Mouse (Mus musculus) limb, embryonic 10.5 days (tissue): ENCODE results near the gene Limk1. TPM values are rescaled to one million over a fixed set of nuclear protein-coding genes. Genes with fewer than 3 reads are reported as not detected.
"Not testable (repeated sequence)": the region's sequence is repeated elsewhere in the genome, so short reads cannot be mapped to it uniquely, and the experiment has no call there.

Source experiments
- DNase-seq: peaks from one replicate; pipeline ENCODE4 v3.0.0-alpha.2; 2017; ENCODE audit warnings: low spot score
- H3K27ac ChIP-seq: fragments of 300-500 bp; sonication (generic); 2 replicates; pipeline ENCODE4 v1.5.1; 2016; ENCODE audit warnings: mild to moderate bottlenecking
- H3K27me3 ChIP-seq: fragments of 300-500 bp; sonication (generic); 2 replicates; pipeline ENCODE4 v1.6.1; 2016; ENCODE audit warnings: low read depth, mild to moderate bottlenecking; ENCODE audit not compliant: poor library complexity, severe bottlenecking
- H3K36me3 ChIP-seq: fragments of 300-500 bp; sonication (generic); 2 replicates; pipeline ENCODE4 v1.6.1; 2016; ENCODE audit warnings: mild to moderate bottlenecking, moderate library complexity
- H3K4me1 ChIP-seq: fragments of 300-500 bp; sonication (generic); 2 replicates; pipeline ENCODE4 v1.6.1; 2016
- H3K4me3 ChIP-seq: fragments of 300-500 bp; sonication (generic); 2 replicates; pipeline ENCODE4 v1.5.1; 2016; ENCODE audit warnings: mild to moderate bottlenecking, moderate library complexity
- H3K9me3 ChIP-seq: fragments of 300-500 bp; sonication (generic); replicated peaks from 2 replicates; pipeline ENCODE4 v1.6.1; 2016; ENCODE audit warnings: mild to moderate bottlenecking
- WGBS: fragments of 180-500 bp; shearing (Covaris S2); methylation state at CpG from one replicate; pipeline ENCODE4 v1.1.7; 2016; 5-methylcytosine and 5-hydroxymethylcytosine counted together
- polyA plus RNA-seq: library from polyadenylated mRNA; unstranded; fragments of >200 nt; fragmentation: Nextera tagmentation; extraction: Ambion mirVana; gene quantifications from 2 replicates; pipeline ENCODE4 v1.2.1, GENCODE M21; 2016

Gene Limk1
- polyA plus RNA-seq, 1 experiment from 2014 or later, result 5.3 TPM

DNA sequence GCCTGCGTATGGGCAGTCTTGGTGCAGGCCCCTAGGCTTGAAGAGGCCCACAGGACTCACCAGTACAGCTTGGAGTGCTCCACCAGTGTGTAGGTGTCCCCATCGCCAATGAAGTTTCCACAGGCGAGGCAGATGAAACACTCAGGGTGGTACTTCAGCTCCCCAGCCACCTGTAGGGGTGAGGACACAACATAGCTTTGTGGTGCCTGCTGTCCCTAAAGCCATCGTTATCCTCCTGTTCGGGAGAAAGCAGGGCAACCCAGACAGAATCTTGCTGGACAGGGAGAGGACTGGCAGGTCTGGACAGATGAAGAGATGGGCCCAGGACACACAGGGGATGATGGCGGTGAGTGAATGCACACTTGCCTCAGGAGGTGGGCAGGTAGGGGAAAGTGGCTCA lies 15.8 kb downstream of the Limk1 start:
- no peaks in the 10 kb centered on the region for H3K27me3 ChIP-seq
- DNase-seq, result no peak
- no peak overlapping the region for H3K27ac ChIP-seq
- H3K9me3 ChIP-seq, result no peaks in the 10 kb centered on the region
- peaks cover 22% of the 10 kb centered on the region for H3K36me3 ChIP-seq
- no peak overlapping the region for H3K4me3 ChIP-seq
- 92% methylated on average over 6 of the region's 6 CpGs for WGBS
- H3K4me1 ChIP-seq, result peaks cover 27% of the 10 kb centered on the region

DNA sequence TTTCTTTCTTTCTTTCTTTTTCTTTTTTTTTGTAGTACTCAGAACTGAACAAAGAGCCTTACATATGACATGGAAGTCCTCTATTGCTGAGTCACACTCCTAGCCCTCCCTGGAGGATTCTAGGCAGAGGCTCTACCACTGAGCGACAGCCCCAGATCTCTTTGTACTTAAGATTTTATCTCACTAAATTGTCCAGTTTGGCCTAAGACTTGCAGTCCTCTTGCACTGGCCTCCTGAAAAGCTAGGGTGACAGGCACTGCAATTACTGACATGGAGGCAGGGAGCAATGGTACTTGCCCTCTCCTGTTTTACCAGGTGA lies 16.2 kb downstream of the Limk1 start:
- H3K4me3 ChIP-seq, result no peak overlapping the region
- H3K27me3 ChIP-seq, result no peaks in the 10 kb centered on the region
- 89% methylated on average over 1 of the region's 1 CpGs for WGBS
- peaks cover 22% of the 10 kb centered on the region for H3K36me3 ChIP-seq
- no peak overlapping the region for H3K27ac ChIP-seq
- no peaks in the 10 kb centered on the region for H3K9me3 ChIP-seq
- peaks cover 26% of the 10 kb centered on the region for H3K4me1 ChIP-seq
- DNase-seq, result no peak

DNA sequence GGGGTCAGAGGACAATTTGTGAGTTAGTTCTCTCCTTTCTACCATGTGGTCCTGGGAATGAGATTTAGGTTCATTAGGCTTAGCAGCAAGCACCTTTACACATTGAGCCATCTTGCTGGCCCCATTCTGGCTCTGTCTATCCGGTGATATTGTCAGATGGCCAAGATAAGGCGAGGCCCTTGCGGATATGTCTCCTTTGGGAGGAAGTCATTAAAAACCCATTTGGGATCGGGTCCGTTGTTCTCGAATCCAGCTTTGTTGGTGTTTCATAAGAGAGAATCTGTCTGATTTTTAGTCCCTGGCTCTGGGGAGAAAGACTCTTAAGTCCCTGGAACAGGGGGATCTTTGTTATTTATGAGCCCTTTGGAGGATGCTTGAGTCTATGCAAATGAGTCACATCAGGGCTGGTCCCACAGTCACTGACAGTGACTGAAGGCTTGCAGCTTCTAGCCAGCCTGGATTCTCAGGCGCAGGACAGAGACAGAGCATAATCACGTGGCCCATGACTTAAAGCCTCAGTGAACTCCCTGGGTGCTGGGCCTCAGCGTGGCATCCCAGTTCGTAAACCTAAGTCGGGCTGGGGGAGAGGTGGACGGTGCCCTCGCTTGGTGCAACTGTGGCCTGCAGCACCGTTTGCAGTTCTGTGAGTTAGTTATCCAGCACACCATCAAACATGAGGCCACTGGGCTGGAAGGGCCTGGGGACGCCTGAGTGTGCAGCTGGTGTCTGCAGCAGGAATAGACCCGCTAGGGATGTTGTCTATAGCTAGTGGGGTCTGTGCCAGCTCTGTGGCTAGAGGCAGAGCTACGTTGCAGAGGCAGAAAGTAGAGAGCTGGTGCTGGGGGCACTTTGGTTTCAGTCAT lies 16.8 kb downstream of the Limk1 start:
- H3K9me3 ChIP-seq, result no peaks in the 10 kb centered on the region
- H3K4me1 ChIP-seq, result peaks cover 20% of the 10 kb centered on the region
- H3K36me3 ChIP-seq, result peaks cover 25% of the 10 kb centered on the region
- H3K27me3 ChIP-seq, result no peaks in the 10 kb centered on the region
- no peak overlapping the region for H3K27ac ChIP-seq
- no peak for DNase-seq
- 79% methylated on average over 17 of the region's 17 CpGs for WGBS
- H3K4me3 ChIP-seq, result no peak overlapping the region

GRCm38 (mm10) chr5:134669001-134669708 lies 19.2 kb downstream of the Limk1 start:
- Histone ChIP-seq H3K27ac (no peak overlapping the region), H3K4me1 (peaks cover 5% of the 10 kb centered on the region), H3K36me3 (peaks cover 47% of the 10 kb centered on the region), H3K9me3 (no peaks in the 10 kb centered on the region), H3K4me3 (no peak overlapping the region), H3K27me3 (no peaks in the 10 kb centered on the region)
- no peak for DNase-seq
- WGBS, result 84% methylated on average over 20 of the region's 20 CpGs

GRCm38 (mm10) chr5:134668495-134668894 lies 19.9 kb downstream of the Limk1 start:
- 32% methylated on average over 8 of the region's 8 CpGs for WGBS
- peak; percentile 62 for DNase-seq
- no peaks in the 10 kb centered on the region for H3K27me3 ChIP-seq
- H3K27ac ChIP-seq, result 0 out of 2 replicates have a peak overlapping the region, but pooled peaks have one; percentile 44
- H3K36me3 ChIP-seq, result peaks cover 54% of the 10 kb centered on the region
- H3K9me3 ChIP-seq, result no peaks in the 10 kb centered on the region
- H3K4me3 ChIP-seq, result no peak overlapping the region
- peaks cover 5% of the 10 kb centered on the region for H3K4me1 ChIP-seq

GRCm38 (mm10) chr5:134656708-134657107 lies 31.7 kb downstream of the Limk1 start:
- no peaks in the 10 kb centered on the region for H3K9me3 ChIP-seq
- no peaks in the 10 kb centered on the region for H3K27me3 ChIP-seq
- H3K4me3 ChIP-seq, result no peak overlapping the region
- WGBS, result 67% methylated on average over 4 of the region's 4 CpGs
- 0 out of 2 replicates have a peak overlapping the region, but pooled peaks have one; percentile 20 for H3K27ac ChIP-seq
- peaks cover 38% of the 10 kb centered on the region for H3K36me3 ChIP-seq
- no peaks in the 10 kb centered on the region for H3K4me1 ChIP-seq
- DNase-seq, result no peak

- Histone ChIP-seq H3K4me1 (no peaks in the 10 kb centered on the region), H3K36me3 (peaks cover 5% of the 10 kb centered on the region; the same call in 1 of the 2 replicates), H3K27ac (no peak overlapping the region), H3K27me3 (no peaks in the 10 kb centered on the region), H3K9me3 (no peaks in the 10 kb centered on the region), H3K4me3 (no peak overlapping the region)
- 43% methylated on average over 7 of the region's 7 CpGs for WGBS
- no peak for DNase-seq
Measured at GRCm38 (mm10) chr5:134652015-134652414, 36.4 kb downstream of the Limk1 start.

GRCm38 (mm10) chr5:134650926-134651325 lies 37.5 kb downstream of the Limk1 start:
- Histone ChIP-seq H3K4me1 (no peaks in the 10 kb centered on the region), H3K4me3 (no peak overlapping the region), H3K36me3 (no peaks in the 10 kb centered on the region), H3K27me3 (no peaks in the 10 kb centered on the region), H3K9me3 (no peaks in the 10 kb centered on the region), H3K27ac (no peak overlapping the region)
- WGBS, result 47% methylated on average over 4 of the region's 5 CpGs
- DNase-seq, result peak; percentile 41

GRCm38 (mm10) chr5:134648976-134649375 lies 39.4 kb downstream of the Limk1 start:
- H3K4me1 ChIP-seq, H3K27ac ChIP-seq, H3K9me3 ChIP-seq, H3K36me3 ChIP-seq, H3K27me3 ChIP-seq, H3K4me3 ChIP-seq, DNase-seq: not testable (repeated sequence)
- 72% methylated on average over 4 of the region's 4 CpGs for WGBS

DNA sequence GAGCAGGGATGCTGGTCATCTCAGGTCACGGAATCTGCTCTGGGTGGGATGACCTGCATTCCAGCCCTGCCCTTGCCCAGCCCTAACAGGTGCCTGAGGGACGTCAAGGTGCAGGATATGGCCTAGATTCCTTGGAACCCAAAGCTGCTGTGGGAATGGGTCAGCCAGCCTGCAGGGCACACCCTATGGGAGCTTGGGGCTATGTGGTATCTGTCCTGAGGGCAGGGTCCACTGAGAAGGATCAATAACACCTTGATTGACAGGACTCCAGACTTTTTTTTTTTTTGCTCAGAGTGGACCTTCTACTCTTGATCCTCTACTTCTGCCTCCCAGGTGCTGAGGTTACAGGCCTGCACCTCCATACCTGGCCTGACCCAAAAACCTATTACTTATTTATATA lies 41.0 kb downstream of the Limk1 start:
- H3K4me3 ChIP-seq, result no peak overlapping the region
- no peaks in the 10 kb centered on the region for H3K36me3 ChIP-seq
- DNase-seq, result no peak
- H3K4me1 ChIP-seq, result no peaks in the 10 kb centered on the region
- WGBS, result 80% methylated on average over 2 of the region's 2 CpGs
- no peaks in the 10 kb centered on the region for H3K9me3 ChIP-seq
- H3K27ac ChIP-seq, result no peak overlapping the region
- H3K27me3 ChIP-seq, result no peaks in the 10 kb centered on the region

DNA sequence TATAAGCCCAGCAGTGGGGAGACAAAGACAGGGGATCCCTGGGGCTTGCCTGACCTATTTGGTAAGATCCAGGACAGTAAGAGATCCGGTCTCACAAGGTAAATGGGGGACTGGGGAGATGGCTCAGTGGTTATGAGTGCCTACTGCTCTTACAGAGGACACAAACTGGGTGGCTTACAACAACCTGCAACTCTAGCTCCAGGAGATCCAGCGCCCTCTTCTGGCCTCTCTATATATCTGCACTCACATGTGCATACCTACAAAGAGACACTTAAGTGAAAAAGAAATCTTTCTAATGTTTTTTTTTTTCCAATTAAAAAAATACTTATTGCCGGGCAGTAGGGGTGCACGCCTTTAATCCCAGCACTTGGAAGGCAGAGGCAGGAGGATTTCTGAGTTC lies 41.9 kb downstream of the Limk1 start:
- Histone ChIP-seq H3K9me3 (no peaks in the 10 kb centered on the region), H3K4me3 (no peak overlapping the region), H3K4me1 (no peaks in the 10 kb centered on the region), H3K36me3 (no peaks in the 10 kb centered on the region), H3K27me3 (no peaks in the 10 kb centered on the region), H3K27ac (no peak overlapping the region)
- 70% methylated on average over 4 of the region's 4 CpGs for WGBS
- no peak for DNase-seq

DNA sequence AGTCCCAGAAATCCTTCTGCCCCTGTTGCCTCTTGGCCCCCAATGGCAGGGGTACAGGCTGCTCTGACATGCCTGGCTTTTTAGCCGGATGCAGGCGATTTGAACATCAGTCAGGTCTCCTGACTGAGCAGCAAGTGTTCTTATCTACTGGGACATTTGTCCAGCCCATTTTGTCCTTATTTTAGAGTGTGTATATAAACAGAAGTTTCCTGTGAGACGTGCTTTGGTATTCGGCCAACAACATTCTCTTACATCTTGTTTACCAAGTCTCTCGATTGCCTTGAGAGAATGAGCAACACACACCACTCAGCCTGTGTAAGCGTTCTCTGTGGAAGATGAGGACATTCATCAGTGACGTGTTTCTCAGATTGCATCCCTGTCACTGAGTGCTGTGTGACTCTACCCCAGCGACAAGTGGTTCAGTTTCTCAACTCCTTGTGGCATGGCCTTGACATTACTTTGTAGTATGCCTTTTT lies 43.7 kb downstream of the Limk1 start:
- H3K27ac ChIP-seq, result no peak overlapping the region
- H3K4me1 ChIP-seq, result peaks cover 2% of the 10 kb centered on the region
- no peak for DNase-seq
- H3K27me3 ChIP-seq, result no peaks in the 10 kb centered on the region
- H3K9me3 ChIP-seq, result no peaks in the 10 kb centered on the region
- 71% methylated on average over 8 of the region's 8 CpGs for WGBS
- no peaks in the 10 kb centered on the region for H3K36me3 ChIP-seq
- H3K4me3 ChIP-seq, result no peak overlapping the region

DNA sequence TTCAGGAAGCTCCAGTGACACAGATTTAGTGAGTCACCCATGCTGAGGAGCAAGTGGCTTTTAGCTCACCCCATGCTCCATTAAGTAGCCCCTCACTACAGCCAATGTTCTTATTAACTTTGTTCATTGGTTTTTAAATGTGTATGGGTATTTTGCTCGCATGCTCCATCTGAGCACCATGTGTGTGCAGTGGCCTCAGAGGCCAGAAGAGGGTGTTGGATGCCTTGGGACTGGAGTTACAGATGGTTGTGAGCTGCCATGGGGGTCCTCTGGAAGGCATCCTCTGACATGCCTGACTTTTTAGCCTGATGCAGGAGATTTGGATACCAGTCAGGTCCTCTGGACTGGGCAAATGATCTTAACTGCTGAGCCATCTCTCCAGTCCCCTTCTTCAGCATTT lies 44.3 kb downstream of the Limk1 start:
- no peak overlapping the region for H3K4me3 ChIP-seq

More for the DNA sequence above, 44.3 kb downstream of the Limk1 start:
- H3K36me3 ChIP-seq, result no peaks in the 10 kb centered on the region
- peaks cover 7% of the 10 kb centered on the region for H3K4me1 ChIP-seq
- no peaks in the 10 kb centered on the region for H3K27me3 ChIP-seq
- no peak for DNase-seq
- H3K9me3 ChIP-seq, result no peaks in the 10 kb centered on the region
- no peak overlapping the region for H3K27ac ChIP-seq
- 73% methylated on average over 1 of the region's 1 CpGs for WGBS
